Comparison of ENCODE assay signal across 8 mouse cellular contexts in genomic region chr7:25008635-25009034, GRCm38 (mm10). TPM values are rescaled to one million over a fixed set of nuclear protein-coding genes. Genes with fewer than 3 reads are reported as not detected.
DNase-seq lines count a peak whose midpoint lies in the region; ATAC-seq lines count a peak whose summit lies in the region.

No protein-coding gene starts in this region.

- no peak for ATAC-seq in cerebellum, adult (ENCODE audit: insufficient number of reproducible peaks, low FRiP score, low TSS enrichment)
- ATAC-seq in granulocyte monocyte progenitor cell, adult 5-6 weeks (replicated peaks; ENCODE audit: poor library complexity, severe bottlenecking) = peak; percentile 45
- peak; percentile 21; the same call in 1 of the 2 replicates for ATAC-seq in kidney, embryonic 14.5 days (ENCODE audit: low FRiP score, low TSS enrichment)

- H3K4me1 ChIP-seq in kidney, embryonic 14.5 days (ENCODE audit: control insufficient read depth, insufficient read depth, low read length) = 0 out of 2 replicates have a peak, but pooled peaks cover 7% of the 10 kb centered on the region

- H3K27ac ChIP-seq in kidney, embryonic 14.5 days (ENCODE audit: low read depth, low read length) = no peak overlapping the region

- peaks cover 4% of the 10 kb centered on the region; the same call in 1 of the 2 replicates for H3K36me3 ChIP-seq in kidney, embryonic 14.5 days (ENCODE audit: control insufficient read depth, insufficient read depth, low read length)

- H3K27me3 ChIP-seq in kidney, embryonic 14.5 days (ENCODE audit: control insufficient read depth, insufficient read depth, low read length) = peaks cover 75% of the 10 kb centered on the region

- H3K4me3 ChIP-seq in kidney, embryonic 14.5 days (ENCODE audit: low read length) = no peak overlapping the region; the same call in 1 of the 2 replicates

- no peak overlapping the region for H3K4me2 ChIP-seq in kidney, embryonic 14.5 days (replicated peaks; ENCODE audit: low read depth, low read length)

- H3K9ac ChIP-seq in kidney, embryonic 14.5 days (ENCODE audit: low read depth, low read length) = no peak overlapping the region

- DNase-seq in cerebellum, adult 11 months = peak; percentile 66
- peak; percentile 85 for DNase-seq in ES-CJ7 (ENCODE audit: low read depth, low spot score)
- DNase-seq in cerebellum, adult 9-10 months = peak; percentile 80
- DNase-seq in lung, postnatal 36 days = peak; percentile 48
- DNase-seq in retina, embryonic 14.5 days (ENCODE audit: low spot score) = peak; percentile 79

- WGBS in kidney, embryonic 14.5 days = under 1% methylated on average over 17 of the region's 17 CpGs

- no peaks in the 10 kb centered on the region for H3K9me3 ChIP-seq in kidney, embryonic 14.5 days (ENCODE audit: control insufficient read depth, low read length)

RNA-seq across cellular contexts. Expression of gene Atp1a3, which starts 2.9 kb away (rescaled TPM):
- total RNA-seq in granulocyte monocyte progenitor cell, adult 5-6 weeks (2014; fragmentation: Nextera tagmentation) = 34.6 and 53.7 TPM in 2 replicates
- total RNA-seq in granulocyte monocyte progenitor cell, adult 5-6 weeks (2017) = 24.4 and 34.1 TPM in 2 replicates
- polyA plus RNA-seq in kidney, embryonic 14.5 days (2014; fragmentation: Nextera tagmentation; extraction: Ambion mirVana) = 0.27 and 0.68 TPM in 2 replicates

RNA-seq across cellular contexts. Expression of gene Rabac1, which starts 36.1 kb away (rescaled TPM):
- 112 and 164 TPM in 2 replicates for total RNA-seq in granulocyte monocyte progenitor cell, adult 5-6 weeks (2014; fragmentation: Nextera tagmentation)
- 118 and 121 TPM in 2 replicates for total RNA-seq in granulocyte monocyte progenitor cell, adult 5-6 weeks (2017)
- polyA plus RNA-seq in kidney, embryonic 14.5 days (2014; fragmentation: Nextera tagmentation; extraction: Ambion mirVana) = 129 and 144 TPM in 2 replicates
